Mouse (Mus musculus) olfactory bulb, adult 2 months (tissue): ENCODE data around the gene Cand2. TPM values are rescaled to one million over a fixed set of nuclear protein-coding genes. Genes with fewer than 3 reads are reported as not detected.

Experiments used
- H3K27ac ChIP-seq: fragments of 200-500 bp; 2 replicates; pipeline ENCODE4 v1.5.1; 2012; ENCODE audit warnings: low read depth, low read length; ENCODE audit not compliant: insufficient read depth
- H3K4me1 ChIP-seq: fragments of 200-500 bp; 2 replicates; pipeline ENCODE4 v1.6.1; 2012; ENCODE audit warnings: low read length; ENCODE audit not compliant: control insufficient read depth, insufficient read depth
- H3K4me3 ChIP-seq: fragments of 200-500 bp; 2 replicates; pipeline ENCODE4 v1.5.1; 2012; ENCODE audit warnings: mild to moderate bottlenecking, low read depth, low read length, moderate library complexity; ENCODE audit not compliant: insufficient read depth
- CTCF ChIP-seq: fragments of 200-500 bp; IDR thresholded peaks from 2 replicates; pipeline ENCODE4 v1.5.1; 2012; ENCODE audit warnings: low read depth, mild to moderate bottlenecking, low read length, moderate library complexity; ENCODE audit not compliant: insufficient read depth
- POLR2A ChIP-seq: fragments of 200-500 bp; IDR thresholded peaks from 2 replicates; pipeline ENCODE4 v1.6.1; 2012; ENCODE audit warnings: mild to moderate bottlenecking, low read depth, low read length, moderate library complexity; ENCODE audit not compliant: insufficient read depth
- WGBS: fragments of 180-500 bp; shearing (Covaris S2); methylation state at CpG from one replicate; pipeline ENCODE4 v1.1.7; 2018; 5-methylcytosine and 5-hydroxymethylcytosine counted together
- polyA plus RNA-seq: library from polyadenylated mRNA; stranded (reverse); fragments of >200 nt; gene quantifications from 2 replicates; pipeline ENCODE4 v1.2.4, GENCODE M21; 2012; ENCODE audit warnings: low replicate concordance; ENCODE audit not compliant: missing spikeins, insufficient read depth, insufficient read length

Gene Cand2
- not detected in 2 replicates for polyA plus RNA-seq

DNA sequence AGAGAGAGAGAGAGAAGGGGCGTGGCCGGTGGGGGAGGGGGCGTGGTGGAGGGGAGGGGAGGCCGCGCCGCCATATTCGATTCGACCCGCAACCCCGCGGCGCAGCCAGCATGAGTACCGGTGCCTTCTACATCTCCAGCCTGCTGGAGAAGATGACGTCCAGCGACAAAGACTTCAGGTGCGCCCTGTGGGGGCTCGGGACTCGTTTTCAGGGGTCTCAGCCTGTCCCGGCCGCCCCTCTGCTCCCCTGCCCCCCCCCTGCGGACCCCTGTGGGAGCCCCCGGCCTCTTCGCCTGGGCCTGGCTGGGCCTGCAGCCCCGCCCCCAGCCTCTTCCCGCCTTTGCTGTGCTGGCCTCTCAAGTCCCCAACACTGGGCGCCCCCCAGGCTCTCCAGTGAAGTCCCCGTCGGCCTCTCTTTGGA is at the start of gene Cand2:
Cand2 (plus strand) TSS at position 38 of the 421 bp plus-strand sequence.
- no peak within 1 kb of the TSS for H3K27ac ChIP-seq
- TF ChIP-seq POLR2A: no peak
- no peak for TF ChIP-seq CTCF
- H3K4me1 ChIP-seq: peaks cover 18% of the 10 kb centered on the region
- WGBS: under 1% methylated on average over 23 of the region's 28 CpGs
- peak within 1 kb of the TSS; percentile 59 for H3K4me3 ChIP-seq

DNA sequence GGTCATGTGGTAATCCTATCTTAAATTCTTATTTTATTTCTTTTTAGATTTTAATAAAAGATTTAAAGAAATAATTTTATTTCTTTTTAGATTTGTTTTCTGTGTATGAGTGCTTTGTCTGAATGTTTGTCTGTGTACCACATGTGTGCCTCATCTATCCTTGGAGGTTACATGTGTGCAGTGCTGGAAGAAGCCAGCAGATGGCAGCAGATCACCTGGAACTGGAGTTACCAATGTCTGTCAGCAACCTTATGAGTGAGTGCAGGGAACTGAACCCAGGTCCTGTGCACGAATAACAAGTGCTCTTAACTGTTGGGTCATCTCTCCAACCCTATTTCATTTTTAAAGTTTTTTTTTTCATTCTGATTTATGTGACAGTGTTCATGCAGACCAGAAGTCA is 47.2 kb upstream of the Cand2 start:
- 83% methylated on average over 1 of the region's 1 CpGs for WGBS
- H3K4me1 ChIP-seq: 0 out of 2 replicates have a peak, but pooled peaks cover 6% of the 10 kb centered on the region
- H3K27ac ChIP-seq: no peak overlapping the region
- no peak for TF ChIP-seq CTCF
- TF ChIP-seq POLR2A: no peak
- no peak overlapping the region for H3K4me3 ChIP-seq

GRCm38 (mm10) chr6:115727570-115727969 is 46.8 kb upstream of the Cand2 start:
- H3K4me1 ChIP-seq: 0 out of 2 replicates have a peak, but pooled peaks cover 6% of the 10 kb centered on the region

DNA sequence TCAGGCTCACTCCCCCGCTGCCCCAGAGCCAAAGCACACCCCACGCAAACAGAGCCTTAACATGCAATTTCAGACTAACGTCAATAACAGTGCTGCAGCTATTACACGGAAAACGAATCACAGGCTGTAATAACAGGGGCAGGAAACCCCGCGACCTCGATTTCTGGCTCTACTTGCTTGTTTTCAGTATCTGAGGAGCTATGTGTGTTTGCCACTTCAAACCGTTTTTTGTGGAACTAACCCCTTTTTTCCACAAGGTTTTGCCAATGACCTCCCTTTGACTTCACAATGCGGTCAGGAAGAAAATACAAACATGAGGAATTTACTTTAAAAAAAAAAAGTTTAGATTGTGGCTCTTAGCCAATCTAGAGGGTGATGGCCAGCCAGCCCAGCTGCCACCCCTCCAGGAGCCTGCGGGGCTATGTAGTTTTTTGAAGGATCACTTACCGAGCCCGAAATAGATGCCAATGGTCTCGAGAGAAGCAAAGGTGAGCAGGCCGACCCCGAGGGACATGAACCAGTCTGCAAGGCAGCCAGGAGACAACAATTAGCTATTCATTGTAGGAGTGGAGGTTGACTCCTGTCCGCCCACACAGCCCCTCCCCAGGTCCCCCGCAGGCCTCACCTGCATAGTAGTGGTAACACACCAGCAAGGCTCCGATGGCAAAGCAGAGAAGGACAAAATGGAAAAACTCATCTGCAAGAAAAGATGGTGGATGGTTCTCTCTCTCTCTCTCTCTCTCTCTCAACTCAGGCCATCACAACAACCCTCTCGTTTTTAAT is 43.6 kb upstream of the Cand2 start:
- no peak for TF ChIP-seq CTCF
- no peak overlapping the region for H3K27ac ChIP-seq
- H3K4me3 ChIP-seq: no peak overlapping the region
- WGBS: 54% methylated on average over 20 of the region's 20 CpGs
- H3K4me1 ChIP-seq: 0 out of 2 replicates have a peak, but pooled peaks cover 6% of the 10 kb centered on the region

More at GRCm38 (mm10) chr6:115727570-115727969, 46.8 kb upstream of the Cand2 start:
- TF ChIP-seq CTCF (no peak), POLR2A (no peak)
- no peak overlapping the region for H3K27ac ChIP-seq
- 54% methylated on average over 2 of the region's 2 CpGs for WGBS
- no peak overlapping the region for H3K4me3 ChIP-seq

DNA sequence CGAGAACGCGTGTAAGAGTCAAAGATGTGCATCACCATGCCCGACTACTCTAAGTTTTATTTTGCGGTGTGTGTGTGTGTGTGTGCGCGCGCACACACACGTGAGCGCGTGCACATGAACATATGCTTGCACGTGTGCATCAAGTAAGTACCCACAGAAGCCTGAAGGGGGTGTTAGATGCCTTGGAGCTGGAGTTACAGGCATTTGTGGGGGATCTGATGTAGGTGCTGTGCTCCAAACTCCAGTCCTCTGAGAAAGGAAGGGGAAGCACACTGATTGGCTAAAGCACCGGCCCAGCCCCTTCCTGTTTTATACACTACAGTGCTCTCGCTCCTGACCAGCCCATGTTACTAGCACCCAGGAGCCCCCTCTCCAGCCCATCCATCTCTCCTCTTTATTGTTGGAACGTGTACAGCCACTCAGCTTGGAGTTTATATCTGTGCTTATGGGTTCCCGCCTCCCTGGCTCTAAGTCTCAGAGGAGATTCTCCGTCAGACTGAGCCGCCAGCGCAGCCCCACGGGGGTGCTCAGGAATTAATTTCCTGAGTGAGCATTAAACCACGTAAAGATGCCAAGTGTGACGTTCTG is 41.9 kb upstream of the Cand2 start:
- Histone ChIP-seq H3K4me3 (no peak overlapping the region), H3K27ac (no peak overlapping the region), H3K4me1 (0 out of 2 replicates have a peak, but pooled peaks cover 6% of the 10 kb centered on the region)
- TF ChIP-seq POLR2A (no peak), CTCF (no peak)
- WGBS: 72% methylated on average over 22 of the region's 22 CpGs

- WGBS: 57% methylated on average over 4 of the region's 4 CpGs
- no peak for TF ChIP-seq CTCF
- TF ChIP-seq POLR2A: no peak
- H3K4me3 ChIP-seq: no peak overlapping the region
- H3K4me1 ChIP-seq: 0 out of 2 replicates have a peak, but pooled peaks cover 6% of the 10 kb centered on the region
- no peak overlapping the region for H3K27ac ChIP-seq
These were observed 39.4 kb upstream of the Cand2 start for GRCm38 (mm10) chr6:115734909-115735308.

DNA sequence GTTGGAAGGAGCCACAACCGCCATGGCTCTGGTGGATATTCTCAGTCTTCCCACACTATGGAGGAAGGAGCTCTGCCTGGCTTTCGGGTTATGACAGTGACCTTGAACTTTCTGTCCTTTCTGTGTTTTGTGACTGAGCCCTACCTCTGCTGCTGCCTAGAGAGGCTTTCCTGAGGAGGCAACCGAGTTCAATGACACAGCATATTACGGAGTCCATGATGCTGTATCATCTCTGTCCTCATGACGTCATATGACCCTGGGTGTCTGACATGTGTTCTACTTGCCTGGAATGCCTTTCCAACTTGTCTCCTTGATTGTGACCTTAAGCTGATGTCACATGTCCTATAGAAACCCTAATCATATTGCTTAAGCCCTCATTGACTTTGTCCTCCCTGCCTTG is 35.3 kb upstream of the Cand2 start:
- TF ChIP-seq CTCF (no peak), POLR2A (no peak)
- H3K27ac ChIP-seq: no peak overlapping the region
- H3K4me1 ChIP-seq: no peaks in the 10 kb centered on the region
- no peak overlapping the region for H3K4me3 ChIP-seq
- whole genome bisulfite sequencing: 94% methylated on average over 5 of the region's 5 CpGs

GRCm38 (mm10) chr6:115743569-115743968 is 30.8 kb upstream of the Cand2 start:
- H3K4me1 ChIP-seq: no peaks in the 10 kb centered on the region
- no peak overlapping the region for H3K27ac ChIP-seq
- no peak for TF ChIP-seq CTCF
- TF ChIP-seq POLR2A: no peak
- no peak overlapping the region for H3K4me3 ChIP-seq
- WGBS: 5% methylated on average over 1 of the region's 1 CpGs

GRCm38 (mm10) chr6:115746326-115746725 is 28.0 kb upstream of the Cand2 start:
- H3K4me3 ChIP-seq: no peak overlapping the region
- 46% methylated on average over 1 of the region's 1 CpGs for WGBS

More at GRCm38 (mm10) chr6:115746326-115746725, 28.0 kb upstream of the Cand2 start:
- H3K27ac ChIP-seq: no peak overlapping the region
- TF ChIP-seq POLR2A (no peak), CTCF (no peak)
- no peaks in the 10 kb centered on the region for H3K4me1 ChIP-seq
